Mouse (Mus musculus) frontal cortex, adult (tissue): ENCODE results near the gene Catsperd.

Source experiments
- ATAC-seq: cut with Nextera tagmentation; 2 replicates; pipeline ENCODE4 v1.9.2; 2017; ENCODE audit warnings: mild to moderate bottlenecking, moderate library complexity, mixed read lengths; ENCODE audit not compliant: low TSS enrichment

Catsperd gene

GRCm38 (mm10) chr17:56627530-56628277 is at the start of gene Catsperd:
Gene Catsperd (plus strand): TSS chr17:56628143.
- no peak for ATAC-seq

- no peak for ATAC-seq
Observed at GRCm38 (mm10) chr17:56583071-56583470, 44.9 kb upstream of the Catsperd start.

GRCm38 (mm10) chr17:56583611-56584256 is 44.2 kb upstream of the Catsperd start:
- no peak for ATAC-seq

- peak; percentile 89 for ATAC-seq
Observed at GRCm38 (mm10) chr17:56584257-56585130, 43.4 kb upstream of the Catsperd start, which contains the start of the genes Safb2 and Safb. Gene Safb2 (minus strand): TSS chr17:56584585. Gene Safb (plus strand): TSS chr17:56584825.

DNA sequence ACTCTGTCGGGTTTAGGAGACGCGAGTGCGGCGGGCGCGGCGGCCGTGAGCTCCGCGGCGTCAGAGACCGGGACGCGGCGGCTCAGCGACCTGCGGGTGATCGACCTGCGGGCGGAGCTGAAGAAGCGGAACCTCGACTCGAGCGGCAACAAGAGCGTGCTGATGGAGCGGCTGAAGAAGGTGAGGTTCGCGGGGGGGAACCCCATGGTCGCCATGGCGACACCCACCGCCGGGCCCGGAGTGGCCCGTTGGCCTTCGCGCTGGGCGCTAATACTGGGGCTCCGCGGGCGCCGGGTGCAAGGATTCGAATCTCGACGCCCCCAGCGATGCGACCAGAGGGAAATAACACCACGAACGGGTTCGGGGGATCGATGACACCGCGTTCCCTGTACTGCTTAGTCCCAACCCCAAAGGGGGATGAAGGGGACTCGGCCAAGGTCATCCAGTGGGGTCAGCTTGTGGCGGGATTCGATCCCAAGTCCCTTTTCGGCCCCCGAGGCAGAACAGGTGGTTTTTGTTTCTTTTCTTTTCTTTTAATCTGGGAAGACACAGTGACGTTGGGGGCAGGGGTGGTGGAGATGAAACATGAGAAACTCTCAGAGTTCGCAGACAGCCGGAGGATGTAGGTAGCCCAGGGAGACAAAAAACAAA is 42.6 kb upstream of the Catsperd start:
- no peak; the same call in 1 of the 2 replicates for ATAC-seq

GRCm38 (mm10) chr17:56587773-56588172 is 40.2 kb upstream of the Catsperd start:
- ATAC-seq: no peak

- ATAC-seq: no peak
Observed at GRCm38 (mm10) chr17:56588921-56589320, 39.0 kb upstream of the Catsperd start.

- ATAC-seq: no peak
Observed at GRCm38 (mm10) chr17:56592553-56592952, 35.4 kb upstream of the Catsperd start.

DNA sequence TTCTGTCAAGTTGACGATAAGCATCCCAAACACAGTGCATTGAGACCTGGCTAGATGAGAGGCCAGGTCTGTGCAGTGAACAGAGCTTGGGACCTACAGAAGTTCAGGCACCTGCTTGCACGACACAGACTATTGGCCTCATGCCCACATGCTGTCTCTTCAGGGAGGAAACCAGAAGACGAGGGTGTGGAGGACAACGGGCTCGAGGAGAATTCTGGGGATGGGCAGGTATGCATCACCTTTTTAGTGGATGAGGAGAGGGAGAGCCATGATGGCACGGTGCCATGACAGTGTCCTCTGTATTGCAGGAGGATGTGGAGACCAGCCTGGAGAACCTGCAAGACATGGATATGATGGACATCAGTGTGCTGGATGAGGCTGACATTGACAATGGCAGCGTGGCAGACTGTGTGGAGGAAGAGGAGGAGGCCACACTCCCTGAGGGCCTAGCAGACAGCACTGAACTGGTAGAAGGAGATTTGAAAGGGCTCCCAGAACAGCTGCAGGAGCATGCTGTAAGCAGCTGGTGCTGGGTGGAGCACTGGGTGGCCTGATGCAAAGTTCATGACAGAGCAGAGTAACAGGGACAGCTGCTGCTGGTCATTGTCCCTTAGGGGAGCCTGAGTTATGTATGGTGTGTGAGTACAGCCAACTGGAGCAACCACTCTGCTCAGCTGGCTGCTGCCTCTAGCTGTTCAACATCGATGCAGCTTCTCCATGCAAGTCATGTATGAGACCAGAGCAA is 34.2 kb upstream of the Catsperd start:
- no peak for ATAC-seq

GRCm38 (mm10) chr17:56603186-56604069 is 24.5 kb upstream of the Catsperd start:
- ATAC-seq: no peak

- ATAC-seq: no peak
Observed at GRCm38 (mm10) chr17:56604070-56604380, 23.9 kb upstream of the Catsperd start.

- no peak for ATAC-seq
Observed at GRCm38 (mm10) chr17:56604422-56604821, 23.5 kb upstream of the Catsperd start.

- no peak for ATAC-seq
Observed at GRCm38 (mm10) chr17:56605431-56605830, 22.5 kb upstream of the Catsperd start.

DNA sequence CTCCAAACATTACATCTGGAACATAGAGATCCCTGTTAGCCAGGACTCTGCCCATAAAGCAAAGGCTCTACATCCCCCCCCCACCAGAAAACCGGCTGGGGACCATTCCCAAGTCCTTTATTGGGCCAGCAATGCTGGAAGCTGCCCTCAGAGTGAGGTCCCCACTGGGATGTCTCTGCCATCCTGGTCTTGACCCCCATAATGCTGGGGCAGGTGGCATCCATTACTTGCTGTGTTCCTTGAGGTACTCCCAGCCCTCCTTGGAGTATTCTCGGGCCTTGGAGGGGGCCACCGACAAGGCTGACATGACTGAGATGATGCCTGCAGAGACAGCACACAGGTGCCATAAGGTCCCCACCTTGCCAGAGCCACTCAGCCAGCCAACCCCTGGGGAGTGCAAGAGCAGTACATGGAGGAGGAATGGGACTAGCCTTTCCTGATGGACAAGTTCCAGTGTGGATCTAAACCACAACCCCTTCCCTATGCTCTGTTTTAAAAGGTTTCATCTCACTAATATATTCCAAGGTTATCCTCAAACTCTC is 20.4 kb upstream of the Catsperd start:
- ATAC-seq: no peak

- no peak for ATAC-seq
Observed at GRCm38 (mm10) chr17:56608699-56609098, 19.2 kb upstream of the Catsperd start.

DNA sequence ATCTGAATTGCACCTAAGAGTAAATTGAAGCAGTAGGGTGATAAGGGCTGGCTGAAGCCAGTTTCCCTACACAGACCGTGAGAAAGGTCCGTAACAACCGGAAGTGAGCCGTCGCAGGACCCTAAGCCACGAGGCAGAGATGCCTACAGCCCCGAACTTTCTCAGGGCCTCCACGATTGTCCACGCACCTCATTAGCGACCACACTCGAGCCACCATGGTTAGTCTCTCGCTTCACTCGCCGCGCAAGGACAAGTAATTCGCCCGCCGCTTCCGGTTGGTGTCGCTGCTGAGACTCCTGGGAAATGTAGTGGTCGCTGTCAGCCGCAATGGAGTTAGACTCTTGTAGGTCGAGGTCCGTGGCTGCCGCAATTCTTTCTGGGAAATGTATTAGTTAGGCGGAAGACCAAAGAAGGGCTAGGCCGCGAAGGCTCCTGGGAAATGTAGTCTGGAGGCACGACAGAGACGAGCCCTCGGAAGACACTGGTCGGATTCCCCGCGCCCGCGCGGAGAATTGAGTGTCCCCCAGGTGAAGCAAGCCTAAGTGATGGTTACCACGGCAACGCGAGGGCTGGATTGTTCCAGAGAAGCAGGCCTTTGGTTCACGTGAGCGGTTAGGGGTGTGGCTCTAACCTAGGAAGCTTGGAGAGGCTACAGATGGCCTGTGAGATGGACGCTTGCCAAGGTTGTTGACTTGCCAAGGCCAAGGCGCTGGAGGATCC is 18.3 kb upstream of the Catsperd start, which contains the start of gene 2410015M20Rik:
2410015M20Rik (minus strand) TSS at position 320 of the 720 bp plus-strand sequence.
- peak; percentile 82 for ATAC-seq

DNA sequence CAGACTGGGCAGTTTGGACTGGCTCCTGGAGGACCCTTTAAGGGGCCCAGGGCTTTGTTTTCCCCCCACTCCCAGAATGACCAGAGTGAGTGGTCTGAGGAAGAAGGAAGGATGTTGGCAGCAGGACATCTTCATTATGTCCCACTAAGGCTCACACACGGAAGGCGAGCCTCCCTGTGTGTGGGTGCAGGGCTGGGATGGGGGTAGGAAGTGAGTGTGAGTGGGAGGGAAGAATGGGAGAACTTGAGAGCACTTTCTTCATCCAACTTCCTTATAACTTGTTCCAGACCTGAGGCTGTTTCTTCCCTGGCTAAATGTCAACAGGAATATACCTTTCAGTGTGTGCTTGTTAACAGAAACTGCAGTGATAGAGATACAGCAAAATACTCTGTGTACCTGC is 16.6 kb upstream of the Catsperd start:
- no peak for ATAC-seq

GRCm38 (mm10) chr17:56611861-56612564 is 15.9 kb upstream of the Catsperd start:
- ATAC-seq: no peak
